Mouse (Mus musculus): ENCODE results near the gene Uprt. TPM values are rescaled to one million over a fixed set of nuclear protein-coding genes. Genes with fewer than 3 reads are reported as not detected.

Gene Uprt
- polyA plus RNA-seq (2014; fragmentation: Nextera tagmentation; extraction: Ambion mirVana), result 1.5 and 2.1 TPM in 2 replicates

DNA sequence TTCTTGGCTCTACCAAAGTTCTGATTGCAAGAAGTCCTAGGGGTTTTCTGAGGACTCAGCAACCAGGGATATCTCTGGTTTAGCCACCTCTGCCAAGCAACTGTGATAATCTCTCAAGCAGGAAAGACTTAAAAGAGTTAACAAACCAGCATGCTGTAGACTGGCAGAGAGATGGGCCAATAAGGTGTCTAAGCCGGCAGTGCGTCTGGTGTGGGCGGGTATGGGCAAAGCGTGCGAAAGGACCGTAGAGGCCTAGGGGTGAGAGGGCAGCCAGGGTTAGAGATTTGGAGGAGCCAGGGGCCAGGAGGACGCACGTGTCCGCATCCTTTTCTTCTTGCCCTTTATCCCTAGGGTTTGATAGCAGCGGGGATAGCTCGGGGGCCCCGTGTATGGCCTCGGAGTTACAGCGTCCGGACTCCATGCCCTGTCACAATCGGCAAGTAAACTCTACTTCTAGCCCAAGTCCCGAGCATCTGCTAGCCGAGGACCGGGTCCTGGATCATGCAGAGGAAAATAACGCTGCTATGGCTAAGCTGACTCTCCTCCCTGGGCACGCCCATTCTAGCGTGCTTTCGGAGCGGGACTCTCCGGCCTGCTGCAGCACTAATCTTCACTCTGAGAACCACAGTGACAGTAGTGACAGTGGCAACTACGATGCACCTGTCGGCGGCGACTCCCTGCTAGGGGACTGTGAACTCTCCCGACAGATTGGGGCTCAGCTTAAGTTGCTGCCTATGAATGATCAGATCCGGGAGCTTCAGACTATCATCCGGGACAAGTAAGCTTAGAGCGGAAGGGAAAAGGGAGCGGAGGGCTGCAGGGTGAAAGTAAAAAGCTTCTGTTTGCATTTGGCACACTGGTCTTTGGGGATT, at the start of gene Uprt:
TSS of gene Uprt (plus strand) at position 247 of the 872 bp plus-strand sequence.
- H3K27ac ChIP-seq (ENCODE audit: low read depth), result peak within 1 kb of the TSS; percentile 27
- no peaks in the 10 kb centered on the region for H3K9me3 ChIP-seq (ENCODE audit: control insufficient read depth, low read length)
- 15% methylated on average over 33 of the region's 34 CpGs for WGBS

DNA sequence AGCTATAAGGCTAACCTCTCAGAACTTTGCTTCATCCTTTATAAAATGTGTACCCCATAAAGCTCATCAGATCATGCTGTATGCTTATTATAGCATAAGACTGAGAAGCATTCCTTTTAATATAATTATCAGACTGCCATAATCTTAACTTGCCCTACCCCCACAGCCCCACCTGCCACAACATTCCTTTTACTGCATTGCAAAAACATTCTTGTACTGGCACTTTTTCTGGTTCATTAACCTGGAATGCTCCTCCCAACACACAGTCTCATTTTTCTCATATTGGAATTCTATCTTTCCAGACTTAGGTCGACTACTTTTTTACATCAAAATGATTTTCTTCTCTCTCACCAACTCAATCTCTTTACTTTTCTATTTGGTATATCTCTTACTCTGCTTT, 49.2 kb upstream of the Uprt start:
- ATAC-seq (replicated peaks; ENCODE audit: low FRiP score, low TSS enrichment, low read depth), result no peak
- H3K4me1 ChIP-seq (replicated peaks; ENCODE audit: control insufficient read depth, insufficient read depth, low read length), result no peaks in the 10 kb centered on the region
- WGBS, result 36% methylated on average over 1 of the region's 1 CpGs

More for the DNA sequence above, at the start of gene Uprt:
- no peaks in the 10 kb centered on the region for H3K4me1 ChIP-seq (replicated peaks; ENCODE audit: control insufficient read depth, insufficient read depth, low read length)
- peak within 1 kb of the TSS; percentile 62 for H3K4me3 ChIP-seq (ENCODE audit: low read depth, low read length)
- ATAC-seq (replicated peaks; ENCODE audit: low FRiP score, low TSS enrichment, low read depth) (peak; percentile 88), DNase-seq (ENCODE audit: low spot score) (peak; percentile 74)
- no peaks in the 10 kb centered on the region for H3K36me3 ChIP-seq (ENCODE audit: control insufficient read depth, insufficient read depth, low read length)
- H3K27me3 ChIP-seq (replicated peaks; ENCODE audit: control insufficient read depth, insufficient read depth, low read length), result 0 out of 2 replicates have a peak, but pooled peaks cover 3% of the 10 kb centered on the region
- peak within 1 kb of the TSS; percentile 53 for H3K9ac ChIP-seq (ENCODE audit: low read length)
- peak within 1 kb of the TSS; percentile 53 for H3K4me2 ChIP-seq (ENCODE audit: low read length)

DNA sequence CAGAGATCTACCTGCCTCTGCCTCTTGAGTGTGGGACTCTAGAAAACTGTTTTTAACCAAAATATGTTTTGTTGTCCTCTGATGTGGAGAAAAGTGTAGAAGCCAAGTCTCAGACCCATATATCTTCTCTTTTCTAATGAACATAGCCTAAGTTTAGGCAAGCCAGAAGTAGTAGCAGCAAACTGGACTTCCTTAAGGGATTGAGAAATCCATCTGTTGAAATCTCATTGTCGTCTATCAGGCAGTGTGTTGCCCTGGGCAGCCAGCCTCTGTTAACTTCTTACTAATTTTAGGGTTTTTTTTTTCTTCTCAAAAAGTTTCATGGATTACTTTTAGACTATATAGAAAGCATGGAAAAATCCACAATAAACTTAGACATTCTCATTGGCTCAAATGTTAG, 30.2 kb upstream of the Uprt start:
- WGBS, result 83% methylated on average over 1 of the region's 1 CpGs
- H3K9ac ChIP-seq (ENCODE audit: low read length), result no peak overlapping the region
- no peaks in the 10 kb centered on the region for H3K4me1 ChIP-seq (replicated peaks; ENCODE audit: control insufficient read depth, insufficient read depth, low read length)
- no peak overlapping the region for H3K27ac ChIP-seq (ENCODE audit: low read depth)
- H3K9me3 ChIP-seq (ENCODE audit: control insufficient read depth, low read length), result no peaks in the 10 kb centered on the region
- ATAC-seq (replicated peaks; ENCODE audit: low FRiP score, low TSS enrichment, low read depth), result no peak
- H3K27me3 ChIP-seq (replicated peaks; ENCODE audit: control insufficient read depth, insufficient read depth, low read length), result peaks cover 8% of the 10 kb centered on the region; the same call in 1 of the 2 replicates
- H3K36me3 ChIP-seq (ENCODE audit: control insufficient read depth, insufficient read depth, low read length), result no peaks in the 10 kb centered on the region
- no peak for DNase-seq (ENCODE audit: low spot score)
- H3K4me2 ChIP-seq (ENCODE audit: low read length), result no peak overlapping the region
- no peak overlapping the region for H3K4me3 ChIP-seq (ENCODE audit: low read depth, low read length)

More for the DNA sequence above, 49.2 kb upstream of the Uprt start:
- H3K27me3 ChIP-seq (replicated peaks; ENCODE audit: control insufficient read depth, insufficient read depth, low read length), result 0 out of 2 replicates have a peak, but pooled peaks cover 3% of the 10 kb centered on the region
- DNase-seq (ENCODE audit: low spot score), result no peak
- H3K9me3 ChIP-seq (ENCODE audit: control insufficient read depth, low read length), result no peaks in the 10 kb centered on the region
- H3K4me3 ChIP-seq (ENCODE audit: low read depth, low read length), result no peak overlapping the region
- no peak overlapping the region for H3K4me2 ChIP-seq (ENCODE audit: low read length)
- no peaks in the 10 kb centered on the region for H3K36me3 ChIP-seq (ENCODE audit: control insufficient read depth, insufficient read depth, low read length)
- H3K27ac ChIP-seq (ENCODE audit: low read depth), result no peak overlapping the region
- no peak overlapping the region for H3K9ac ChIP-seq (ENCODE audit: low read length)

- Histone ChIP-seq H3K9me3 (ENCODE audit: control insufficient read depth, low read length) (no peaks in the 10 kb centered on the region), H3K27me3 (replicated peaks; ENCODE audit: control insufficient read depth, insufficient read depth, low read length) (no peaks in the 10 kb centered on the region), H3K36me3 (ENCODE audit: control insufficient read depth, insufficient read depth, low read length) (no peaks in the 10 kb centered on the region), H3K4me1 (replicated peaks; ENCODE audit: control insufficient read depth, insufficient read depth, low read length) (no peaks in the 10 kb centered on the region), H3K9ac (ENCODE audit: low read length) (no peak overlapping the region), H3K27ac (ENCODE audit: low read depth) (no peak overlapping the region), H3K4me2 (ENCODE audit: low read length) (no peak overlapping the region), H3K4me3 (ENCODE audit: low read depth, low read length) (no peak overlapping the region)
- WGBS, result 38% methylated on average over 2 of the region's 2 CpGs
- ATAC-seq (replicated peaks; ENCODE audit: low FRiP score, low TSS enrichment, low read depth) (no peak), DNase-seq (ENCODE audit: low spot score) (no peak)
Measured at GRCm38 (mm10) chrX:104461755-104462154, 20.9 kb upstream of the Uprt start.

DNA sequence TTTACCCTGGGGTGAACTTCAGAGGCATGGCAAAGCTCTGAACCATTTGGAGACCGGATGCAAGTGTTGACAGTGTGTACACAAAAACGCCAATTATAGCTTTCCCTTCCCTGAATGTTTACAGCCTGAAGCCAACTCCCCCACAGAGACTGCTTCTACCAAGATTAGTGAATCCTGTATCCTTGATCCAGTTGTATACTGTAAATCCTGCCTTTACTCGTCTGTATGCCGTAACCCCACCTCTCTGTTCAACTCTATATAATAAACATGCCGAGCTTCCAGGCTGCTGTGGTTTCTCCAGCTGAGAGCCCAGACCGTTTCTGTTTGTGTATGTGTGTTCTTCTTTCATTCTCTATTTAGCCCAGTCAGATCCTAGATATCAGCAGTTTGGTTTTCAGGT, 18.2 kb upstream of the Uprt start:
- H3K27me3 ChIP-seq (replicated peaks; ENCODE audit: control insufficient read depth, insufficient read depth, low read length), result no peaks in the 10 kb centered on the region
- no peak overlapping the region for H3K4me2 ChIP-seq (ENCODE audit: low read length)
- H3K9me3 ChIP-seq (ENCODE audit: control insufficient read depth, low read length), result no peaks in the 10 kb centered on the region
- H3K36me3 ChIP-seq (ENCODE audit: control insufficient read depth, insufficient read depth, low read length), result no peaks in the 10 kb centered on the region
- ATAC-seq (replicated peaks; ENCODE audit: low FRiP score, low TSS enrichment, low read depth), result no peak
- H3K9ac ChIP-seq (ENCODE audit: low read length), result no peak overlapping the region
- H3K4me1 ChIP-seq (replicated peaks; ENCODE audit: control insufficient read depth, insufficient read depth, low read length), result no peaks in the 10 kb centered on the region
- 27% methylated on average over 6 of the region's 6 CpGs for WGBS
- no peak for DNase-seq (ENCODE audit: low spot score)
- no peak overlapping the region for H3K27ac ChIP-seq (ENCODE audit: low read depth)
- H3K4me3 ChIP-seq (ENCODE audit: low read depth, low read length), result no peak overlapping the region

GRCm38 (mm10) chrX:104478041-104478440, 4.6 kb upstream of the Uprt start:
- ATAC-seq (replicated peaks; ENCODE audit: low FRiP score, low TSS enrichment, low read depth) (no peak), DNase-seq (ENCODE audit: low spot score) (no peak)
- no peaks in the 10 kb centered on the region for H3K4me1 ChIP-seq (replicated peaks; ENCODE audit: control insufficient read depth, insufficient read depth, low read length)
- no peak overlapping the region for H3K27ac ChIP-seq (ENCODE audit: low read depth)
- no peaks in the 10 kb centered on the region for H3K9me3 ChIP-seq (ENCODE audit: control insufficient read depth, low read length)
- H3K27me3 ChIP-seq (replicated peaks; ENCODE audit: control insufficient read depth, insufficient read depth, low read length), result 0 out of 2 replicates have a peak, but pooled peaks cover 5% of the 10 kb centered on the region
- 11% methylated on average over 2 of the region's 2 CpGs for WGBS
- no peak overlapping the region for H3K9ac ChIP-seq (ENCODE audit: low read length)
- H3K36me3 ChIP-seq (ENCODE audit: control insufficient read depth, insufficient read depth, low read length), result no peaks in the 10 kb centered on the region
- H3K4me3 ChIP-seq (ENCODE audit: low read depth, low read length), result no peak overlapping the region
- H3K4me2 ChIP-seq (ENCODE audit: low read length), result no peak overlapping the region

DNA sequence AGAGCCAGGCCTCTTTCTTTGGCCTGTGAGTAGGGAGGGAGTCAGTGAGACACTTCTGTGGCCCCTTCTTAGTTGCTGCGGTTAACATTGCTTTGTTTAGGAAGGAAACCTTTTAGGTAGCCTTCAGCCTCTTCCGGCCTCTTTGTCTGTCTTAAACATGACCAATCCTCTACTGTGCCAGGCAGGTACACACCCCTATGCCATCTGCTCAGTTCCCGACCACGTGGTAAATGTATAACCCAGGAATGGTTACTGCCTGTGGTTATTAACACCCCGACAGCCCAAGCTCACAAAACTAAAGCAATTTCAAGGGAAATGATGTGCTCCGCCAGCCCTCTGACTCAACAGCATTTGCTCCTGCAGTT, 808 bp downstream of the Uprt start:
- H3K9me3 ChIP-seq (ENCODE audit: control insufficient read depth, low read length), result no peaks in the 10 kb centered on the region
- peak overlapping the region; percentile 53 for H3K9ac ChIP-seq (ENCODE audit: low read length)
- peak; percentile 57 for DNase-seq (ENCODE audit: low spot score)
- no peaks in the 10 kb centered on the region for H3K4me1 ChIP-seq (replicated peaks; ENCODE audit: control insufficient read depth, insufficient read depth, low read length)
- peak overlapping the region; percentile 27; the same call in 1 of the 2 replicates for H3K27ac ChIP-seq (ENCODE audit: low read depth)
- peak; percentile 62 for ATAC-seq (replicated peaks; ENCODE audit: low FRiP score, low TSS enrichment, low read depth)
- H3K36me3 ChIP-seq (ENCODE audit: control insufficient read depth, insufficient read depth, low read length), result no peaks in the 10 kb centered on the region
- peak overlapping the region; percentile 62 for H3K4me3 ChIP-seq (ENCODE audit: low read depth, low read length)
- peak overlapping the region; percentile 53 for H3K4me2 ChIP-seq (ENCODE audit: low read length)
- H3K27me3 ChIP-seq (replicated peaks; ENCODE audit: control insufficient read depth, insufficient read depth, low read length), result 0 out of 2 replicates have a peak, but pooled peaks cover 3% of the 10 kb centered on the region
- 23% methylated on average over 6 of the region's 6 CpGs for WGBS

DNA sequence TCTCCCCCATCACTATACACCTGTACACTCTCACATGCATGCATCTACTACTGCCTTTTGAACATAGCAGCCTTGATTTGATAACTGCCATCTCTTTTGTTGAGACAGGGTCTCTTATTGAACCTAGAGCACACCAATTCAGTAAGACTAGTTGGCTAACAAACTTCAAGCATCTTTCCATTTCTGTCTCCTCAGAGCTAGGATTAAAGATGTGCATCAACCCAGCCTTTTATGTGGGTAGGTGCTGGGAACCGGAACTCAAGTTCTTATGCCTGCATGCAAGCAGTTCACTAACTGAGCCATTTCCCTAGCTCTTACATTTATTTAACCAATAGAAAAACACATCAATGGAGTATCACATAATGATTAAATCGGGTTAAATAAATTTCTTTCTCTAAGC, 3.0 kb downstream of the Uprt start:
- H3K36me3 ChIP-seq (ENCODE audit: control insufficient read depth, insufficient read depth, low read length), result no peaks in the 10 kb centered on the region
- no peak overlapping the region for H3K27ac ChIP-seq (ENCODE audit: low read depth)
- H3K9me3 ChIP-seq (ENCODE audit: control insufficient read depth, low read length), result no peaks in the 10 kb centered on the region
- no peak for DNase-seq (ENCODE audit: low spot score)
- H3K4me3 ChIP-seq (ENCODE audit: low read depth, low read length), result no peak overlapping the region
- no peaks in the 10 kb centered on the region for H3K4me1 ChIP-seq (replicated peaks; ENCODE audit: control insufficient read depth, insufficient read depth, low read length)
- 84% methylated on average over 2 of the region's 2 CpGs for whole genome bisulfite sequencing
- ATAC-seq (replicated peaks; ENCODE audit: low FRiP score, low TSS enrichment, low read depth), result no peak
- no peak overlapping the region for H3K9ac ChIP-seq (ENCODE audit: low read length)
- 0 out of 2 replicates have a peak, but pooled peaks cover 3% of the 10 kb centered on the region for H3K27me3 ChIP-seq (replicated peaks; ENCODE audit: control insufficient read depth, insufficient read depth, low read length)
- H3K4me2 ChIP-seq (ENCODE audit: low read length), result no peak overlapping the region
